Mouse (Mus musculus): Measurements from ENCODE around the gene Blm. TPM values are rescaled to one million over a fixed set of nuclear protein-coding genes. Genes with fewer than 3 reads are reported as not detected.

Gene Blm
- total and polyA plus RNA-seq, 3 experiments = 24.1 to 56.2 (median 36.4) TPM

DNA sequence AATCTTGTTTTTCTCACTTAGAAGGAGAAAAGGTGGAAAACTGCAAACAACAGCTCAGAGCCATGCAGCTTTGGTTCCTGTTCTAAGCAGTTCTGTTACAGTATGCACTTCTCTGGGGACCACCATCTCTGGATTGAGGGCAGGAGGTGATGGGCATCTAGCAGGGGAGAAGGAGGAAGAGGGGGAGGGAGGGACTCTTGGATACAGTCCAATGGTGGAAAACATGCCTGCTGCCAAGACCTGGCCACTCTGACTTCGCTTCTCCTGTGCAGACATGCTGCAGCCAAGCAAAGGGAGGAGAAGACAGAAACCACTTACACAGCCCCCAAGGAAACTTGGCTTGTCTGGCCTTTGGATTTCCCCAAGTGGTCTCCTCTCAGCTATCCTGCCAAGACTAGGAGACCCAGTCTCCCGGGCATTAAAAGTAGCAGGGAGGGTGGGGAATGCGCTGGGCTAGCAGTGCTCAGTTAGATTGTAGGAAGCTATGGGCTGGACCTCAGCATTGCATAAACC, 77.0 kb downstream of the Blm start:
- Histone ChIP-seq H3K4me1 (ENCODE audit: control insufficient read depth in 1 of 2, insufficient read depth in 2 of 2) (peaks cover 31 to 72% of the 10 kb centered on the region in 2 experiments), H3K4me2 (ENCODE audit: insufficient read depth, low read depth, poor library complexity, severe bottlenecking) (no peak overlapping the region), H3K4me3 (replicated peaks in 1 of 3; ENCODE audit: low read depth in 2 of 3, low read length in 2 of 3, poor library complexity in 1 of 3) (no peak overlapping the region), H3K36me3 (replicated peaks in 1 of 2; ENCODE audit: control insufficient read depth in 1 of 2, insufficient read depth in 1 of 2, low read length in 1 of 2) (peaks cover 40 to 76% of the 10 kb centered on the region in 2 experiments), H3K9ac (ENCODE audit: insufficient read depth, low read depth) (no peak overlapping the region), H3K79me2 (replicated peaks; ENCODE audit: control insufficient read depth, extremely low read depth, insufficient read depth, poor library complexity, severe bottlenecking) (no peaks in the 10 kb centered on the region), H3K9me3 (replicated peaks; ENCODE audit: low read length) (no peaks in the 10 kb centered on the region), H3K27ac (ENCODE audit: insufficient read depth, low read depth) (no peak overlapping the region), H3K27me3 (replicated peaks) (no peaks in the 10 kb centered on the region)
- in situ Hi-C loops (cut with MboI; ENCODE audit: low pct_ligation_motif_present, low pct_unique_long_range_greater_than_20kb, low sequenced_read_pairs) = no loop called here
- dilution Hi-C loops (cut with MboI; ENCODE audit: extremely low pct_ligation_motif_present, extremely low pct_unique_long_range_greater_than_20kb, low sequenced_read_pairs) = no loop called here
- no peak for TF ChIP-seq E2F4 (IDR thresholded peaks at IDR 0.05; ENCODE audit: insufficient replicate concordance, low read depth, low read length)
- TF ChIP-seq JUN (IDR thresholded peaks at IDR 0.05; ENCODE audit: insufficient read depth, low read depth, low read length) = no peak
- TF ChIP-seq CHD2 (IDR thresholded peaks at IDR 0.05; ENCODE audit: low read length) = no peak
- DNase-seq (ENCODE audit: extremely low read depth) = no peak

- in situ Hi-C loops (cut with MboI; ENCODE audit: low pct_ligation_motif_present, low pct_unique_long_range_greater_than_20kb, low sequenced_read_pairs) (no loop called here), dilution Hi-C loops (cut with MboI; ENCODE audit: extremely low pct_ligation_motif_present, extremely low pct_unique_long_range_greater_than_20kb, low sequenced_read_pairs) (no loop called here)
- peak overlapping the region; percentile 20; the same call in 1 of the 2 replicates for H3K27ac ChIP-seq (ENCODE audit: insufficient read depth, low read depth)
- TF ChIP-seq USF2 (conservative IDR thresholded peaks at IDR 0.05; ENCODE audit: low read depth, low read length) (no peak), MAFK (IDR thresholded peaks at IDR 0.05; ENCODE audit: insufficient replicate concordance, low read length) (no peak), HCFC1 (IDR thresholded peaks at IDR 0.05; ENCODE audit: low read depth, low read length) (no peak), SMC3 (IDR thresholded peaks at IDR 0.05; ENCODE audit: low read depth, low read length) (no peak), ZKSCAN1 (IDR thresholded peaks at IDR 0.05; ENCODE audit: borderline replicate concordance, low read depth, low read length) (no peak), USF1 (IDR thresholded peaks at IDR 0.05; ENCODE audit: low read depth, low read length) (no peak), CTCF (conservative IDR thresholded peaks at IDR 0.05 in 1 of 2, IDR thresholded peaks at IDR 0.05 in 1 of 2; ENCODE audit: low read depth in 2 of 2, low read length in 2 of 2) (no peak), MAX (IDR thresholded peaks at IDR 0.05; ENCODE audit: low read length) (no peak), ETS1 (conservative IDR thresholded peaks at IDR 0.05; ENCODE audit: low read depth, low read length) (no peak), BHLHE40 (IDR thresholded peaks at IDR 0.05; ENCODE audit: low read depth, low read length) (no peak), RCOR1 (conservative IDR thresholded peaks at IDR 0.05; ENCODE audit: low read depth, low read length) (no peak), NRF1 (IDR thresholded peaks at IDR 0.05; ENCODE audit: low read depth, low read length) (no peak), IRF4 (IDR thresholded peaks at IDR 0.05; ENCODE audit: low read depth, low read length) (no peak), ELF1 (IDR thresholded peaks at IDR 0.05; ENCODE audit: low read depth, low read length) (no peak), MYC (IDR thresholded peaks at IDR 0.05; ENCODE audit: low read depth, low read length) (no peak), CHD2 (IDR thresholded peaks at IDR 0.05; ENCODE audit: low read length) (no peak)
- no peak overlapping the region for H3K9ac ChIP-seq (ENCODE audit: insufficient read depth, low read depth)
- peaks cover 31 to 72% of the 10 kb centered on the region in 2 experiments for H3K4me1 ChIP-seq (ENCODE audit: control insufficient read depth in 1 of 2, insufficient read depth in 2 of 2)
- H3K79me2 ChIP-seq (replicated peaks; ENCODE audit: control insufficient read depth, extremely low read depth, insufficient read depth, poor library complexity, severe bottlenecking) = no peaks in the 10 kb centered on the region
- H3K27me3 ChIP-seq (replicated peaks) = no peaks in the 10 kb centered on the region
- peaks cover 36 to 74% of the 10 kb centered on the region in 2 experiments for H3K36me3 ChIP-seq (replicated peaks in 1 of 2; ENCODE audit: control insufficient read depth in 1 of 2, insufficient read depth in 1 of 2, low read length in 1 of 2)
- H3K9me3 ChIP-seq (replicated peaks; ENCODE audit: low read length) = no peaks in the 10 kb centered on the region
- no peak overlapping the region for H3K4me3 ChIP-seq (replicated peaks in 1 of 3; ENCODE audit: low read depth in 2 of 3, low read length in 2 of 3, poor library complexity in 1 of 3)
- H3K4me2 ChIP-seq (ENCODE audit: insufficient read depth, low read depth, poor library complexity, severe bottlenecking) = peak overlapping the region; percentile 11; the same call in 1 of the 2 replicates
- no peak for DNase-seq (ENCODE audit: extremely low read depth)
These were observed 77.7 kb downstream of the Blm start for GRCm38 (mm10) chr7:80457241-80457640.

Data from CH12.LX (cell line).